Mouse (Mus musculus): Measurements from ENCODE around the gene Nptx2. TPM values are rescaled to one million over a fixed set of nuclear protein-coding genes. Genes with fewer than 3 reads are reported as not detected.
A peak's percentile ranks its signal among the peaks of the same experiment; 100 is the strongest.

The Nptx2 gene
- total RNA-seq, 2 experiments from 2014 or later = 108 to 124 TPM

DNA sequence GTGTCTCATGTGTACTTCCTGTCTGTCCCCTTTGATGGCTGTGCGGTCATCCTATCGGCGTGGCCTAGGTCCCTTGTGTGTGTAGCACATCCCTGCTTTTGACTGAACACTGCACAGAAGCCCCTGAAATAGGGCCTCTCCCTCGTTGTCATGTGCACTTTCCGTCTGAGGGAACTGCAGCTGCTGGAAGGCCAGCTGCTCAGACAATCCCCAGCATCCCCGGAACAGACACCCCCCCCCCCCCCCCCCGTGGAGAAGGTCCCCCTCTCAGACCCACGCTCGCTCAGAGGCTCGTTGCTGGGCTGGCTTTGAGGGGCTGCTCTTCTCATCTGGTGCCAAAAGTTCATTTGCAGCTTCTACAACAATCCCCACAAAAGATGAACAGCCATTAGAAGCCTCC lies 11.0 kb downstream of the Nptx2 start:
- no peak for DNase-seq (ENCODE audit: low spot score in 2 of 2)
- intact Hi-C loops (cut with DNase I) = no loop called here

DNA sequence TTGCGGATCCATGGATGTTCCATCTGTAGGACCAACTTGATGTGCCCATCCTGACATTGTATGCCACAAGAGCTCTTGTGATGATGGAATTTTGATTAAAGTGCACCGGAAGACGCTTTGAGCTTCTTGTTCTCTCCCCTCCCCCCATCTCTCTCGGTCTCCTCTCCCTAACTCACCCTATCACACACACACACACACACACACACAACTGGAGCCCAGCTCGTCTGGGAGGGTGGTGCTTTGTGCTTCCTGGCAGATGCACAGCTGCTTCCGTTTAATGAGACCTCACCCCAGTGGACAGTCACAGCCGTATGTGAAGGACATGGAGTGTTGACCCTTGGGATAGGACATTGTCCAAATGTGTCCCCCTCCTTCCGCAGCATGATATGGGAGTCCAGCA lies 11.7 kb downstream of the Nptx2 start:
- intact Hi-C loops (cut with DNase I) = no loop called here
- no peak for DNase-seq (ENCODE audit: low spot score in 2 of 2)

DNA sequence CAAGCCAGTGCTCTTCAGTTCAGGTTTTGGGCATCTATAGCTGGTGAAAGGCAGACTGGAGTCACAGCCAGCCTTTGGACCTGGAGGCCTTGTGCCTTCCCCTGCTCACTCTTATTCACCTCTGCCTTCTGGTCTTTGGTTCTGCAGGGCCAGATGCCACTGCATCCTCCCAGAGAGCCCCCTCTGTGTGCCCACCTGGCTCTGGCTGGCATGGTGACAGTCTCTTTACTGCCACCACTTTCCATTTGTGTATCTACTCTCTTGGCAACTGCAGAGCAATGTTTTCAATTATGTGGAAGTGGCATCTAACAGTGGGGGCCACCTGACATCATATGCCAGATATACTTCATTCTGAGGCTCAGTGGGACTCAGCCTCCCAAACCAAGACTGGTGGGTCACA lies 12.8 kb downstream of the Nptx2 start:
- DNase-seq (ENCODE audit: low spot score in 2 of 2) = no peak
- intact Hi-C loops (cut with DNase I) = no loop called here

DNA sequence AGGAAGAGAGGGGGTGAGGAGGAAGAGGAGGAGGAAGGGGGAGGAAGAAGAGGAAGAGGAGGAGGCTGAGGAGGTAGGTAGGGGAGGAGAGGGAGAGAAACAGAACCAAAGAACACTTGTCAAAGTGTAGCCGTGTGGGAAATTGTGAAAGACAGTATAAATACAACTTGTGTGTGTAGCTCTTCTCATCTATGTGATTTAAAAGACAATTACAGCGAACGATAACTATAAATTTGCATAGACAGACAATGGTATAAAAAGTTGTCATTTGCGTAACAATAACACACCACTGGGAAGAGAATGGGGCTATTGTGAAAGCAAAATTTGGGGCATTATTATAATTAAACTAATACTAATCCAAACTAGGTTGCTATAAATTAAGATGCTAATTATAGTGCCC lies 20.0 kb downstream of the Nptx2 start:
- DNase-seq (ENCODE audit: low spot score in 2 of 2) = no peak
- intact Hi-C loops (cut with DNase I) = no loop called here

DNA sequence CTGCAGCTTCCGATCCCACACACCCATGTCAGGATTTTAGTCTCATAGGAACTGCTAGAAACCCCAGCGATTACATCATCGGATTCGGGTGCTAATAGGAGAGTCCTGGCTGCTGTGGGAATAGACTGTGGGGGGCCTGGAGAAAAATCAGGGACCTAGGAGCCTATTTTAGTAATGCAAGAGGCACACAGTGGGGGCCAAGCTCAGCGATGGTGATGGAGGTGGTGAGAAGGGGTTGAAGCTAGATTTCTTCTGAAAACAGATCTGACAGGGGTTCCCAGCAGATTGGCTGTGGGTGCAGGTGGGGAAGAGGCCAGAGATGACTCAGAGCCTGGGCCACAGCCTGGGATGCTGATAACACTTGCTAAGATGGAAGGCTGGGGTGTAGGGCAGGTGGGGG lies 39.4 kb downstream of the Nptx2 start:
- peak; percentile 12 to 80 for DNase-seq (ENCODE audit: low spot score in 2 of 2)
- intact Hi-C loops (cut with DNase I) = no loop called here

DNA sequence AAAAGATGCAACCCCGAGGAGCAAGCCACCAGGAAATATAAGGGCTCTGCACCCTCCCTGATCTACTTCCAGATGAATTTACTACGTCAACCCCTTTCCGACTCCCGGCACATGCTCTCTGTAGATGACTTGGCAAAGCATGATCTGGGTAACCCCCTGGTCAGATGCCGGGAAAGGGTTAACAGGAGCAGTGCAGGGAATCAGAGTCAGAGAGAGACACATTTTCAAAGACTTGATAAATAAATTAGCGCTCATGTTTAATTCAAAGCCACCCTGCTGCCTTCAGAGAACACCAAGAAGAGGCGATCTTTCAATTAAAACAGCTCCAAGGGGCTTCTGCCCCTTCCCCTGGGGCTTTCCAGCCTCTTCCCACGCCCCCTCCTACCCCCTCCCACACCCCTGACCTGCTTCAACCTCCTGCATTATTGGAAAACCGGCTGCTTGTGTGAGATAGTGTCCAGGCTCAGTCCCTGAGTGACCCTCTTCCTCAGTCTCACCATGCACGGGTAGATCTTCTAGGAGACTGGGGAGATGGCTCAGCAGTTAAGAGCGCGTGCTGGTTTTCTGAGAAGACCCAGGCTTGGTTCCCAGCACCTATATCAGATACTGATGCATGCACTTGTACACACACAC lies 45.7 kb downstream of the Nptx2 start:
- intact Hi-C loops (cut with DNase I) = no loop called here
- DNase-seq (ENCODE audit: low spot score in 2 of 2) = no peak

DNA sequence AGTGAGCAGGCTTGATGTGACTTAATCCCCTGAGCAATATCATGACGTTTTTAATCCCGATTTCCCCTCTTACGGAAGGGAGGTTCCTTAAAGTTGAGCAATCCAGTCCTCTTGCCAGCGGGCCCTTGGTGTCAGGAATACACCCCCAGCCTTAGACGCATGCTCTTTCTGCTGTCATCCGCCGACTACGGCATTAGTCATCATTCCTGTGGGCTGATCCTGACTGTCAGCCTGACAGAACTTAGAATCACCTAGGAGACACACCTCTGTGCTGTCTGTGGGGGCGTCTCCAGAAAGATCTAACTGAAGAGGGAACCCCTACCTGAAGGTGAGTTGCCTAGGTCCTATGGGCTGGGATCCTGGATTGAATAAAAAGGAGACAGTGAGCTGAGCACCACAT lies 49.1 kb downstream of the Nptx2 start:
- DNase-seq (ENCODE audit: low spot score in 2 of 2) = peak; percentile 28 to 83
- intact Hi-C loops (cut with DNase I) = no loop called here

Other genes with a start within 250 kb of the Nptx2 start
- under 1 TPM; 0.53 to 0.92 TPM for gene Baiap2l1, start 187.8 kb upstream of the Nptx2 start, total RNA-seq (2021)
- 100 to 1,000 TPM; 174 to 185 TPM for gene Tmem130, start 215.9 kb downstream of the Nptx2 start, total RNA-seq (2021)
- 100 to 1,000 TPM; 154 to 169 TPM for gene Trrap, start 221.8 kb downstream of the Nptx2 start, total RNA-seq (2021)